Mouse (Mus musculus) megakaryocyte, embryonic 14.5 days (primary cell): ENCODE results near the gene Gm10447. TPM values are rescaled to one million over a fixed set of nuclear protein-coding genes. Genes with fewer than 3 reads are reported as not detected.

Source experiments
- H3K27me3 ChIP-seq: replicated peaks from 2 replicates; pipeline ENCODE3; 2012; ENCODE audit warnings: inconsistent platforms
- H3K36me3 ChIP-seq: replicated peaks from 2 replicates; pipeline ENCODE3; 2012; ENCODE audit warnings: low read length, inconsistent platforms, mixed read lengths
- H3K4me1 ChIP-seq: 2 replicates; pipeline ENCODE4 v1.6.1; 2012; ENCODE audit warnings: inconsistent platforms
- H3K4me3 ChIP-seq: replicated peaks from 2 replicates; pipeline ENCODE3; 2012; ENCODE audit warnings: moderate library complexity, mild to moderate bottlenecking, inconsistent platforms
- H3K9me3 ChIP-seq: 2 replicates; pipeline ENCODE4 v1.6.1; 2012; ENCODE audit warnings: inconsistent platforms
- FLI1 ChIP-seq: IDR thresholded peaks from 2 replicates; pipeline ENCODE4 v1.6.1; 2012; ENCODE audit warnings: low read length, inconsistent platforms, mixed read lengths
- GATA1 ChIP-seq: IDR thresholded peaks from 3 replicates; pipeline ENCODE4 v1.6.1; 2012; ENCODE audit warnings: mixed read lengths, low read length, inconsistent platforms, borderline replicate concordance
- polyA plus RNA-seq: library from polyadenylated mRNA; stranded (reverse); fragments of >175 nt; gene quantifications from 2 replicates; pipeline ENCODE4 v1.2.3, GENCODE M21; 2012; ENCODE audit warnings: low replicate concordance; ENCODE audit not compliant: insufficient read depth

The Gm10447 gene
- polyA plus RNA-seq, 1 experiment, result not detected

DNA sequence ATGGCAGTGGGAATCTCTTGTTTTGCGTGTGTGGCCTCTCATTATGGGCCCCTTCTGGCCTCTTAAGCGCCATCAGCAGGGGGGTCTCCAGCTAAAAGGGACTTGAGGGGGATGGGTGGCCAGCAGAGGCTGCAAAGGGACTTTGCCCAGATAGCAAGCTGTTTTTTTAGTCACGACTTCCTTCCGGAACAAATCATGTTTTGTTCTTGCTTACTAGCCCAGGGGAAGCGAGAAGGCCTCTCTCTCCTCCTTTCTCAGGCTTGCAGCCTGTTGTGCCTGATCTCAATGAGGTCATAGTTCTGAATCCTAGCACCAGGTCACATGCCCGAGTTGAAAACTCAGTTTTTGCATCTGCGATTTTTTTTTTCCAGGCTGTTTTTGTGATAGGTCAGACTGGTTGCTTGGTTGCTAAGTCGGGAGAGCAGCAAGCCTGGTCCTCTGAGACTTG lies 35.1 kb upstream of the Gm10447 start:
- H3K4me3 ChIP-seq, result no peak overlapping the region
- H3K4me1 ChIP-seq, result peaks cover 42% of the 10 kb centered on the region
- TF ChIP-seq GATA1 (no peak), FLI1 (no peak)
- no peaks in the 10 kb centered on the region for H3K36me3 ChIP-seq
- no peaks in the 10 kb centered on the region; the same call in 1 of the 2 replicates for H3K9me3 ChIP-seq
- peaks cover 21% of the 10 kb centered on the region for H3K27me3 ChIP-seq

DNA sequence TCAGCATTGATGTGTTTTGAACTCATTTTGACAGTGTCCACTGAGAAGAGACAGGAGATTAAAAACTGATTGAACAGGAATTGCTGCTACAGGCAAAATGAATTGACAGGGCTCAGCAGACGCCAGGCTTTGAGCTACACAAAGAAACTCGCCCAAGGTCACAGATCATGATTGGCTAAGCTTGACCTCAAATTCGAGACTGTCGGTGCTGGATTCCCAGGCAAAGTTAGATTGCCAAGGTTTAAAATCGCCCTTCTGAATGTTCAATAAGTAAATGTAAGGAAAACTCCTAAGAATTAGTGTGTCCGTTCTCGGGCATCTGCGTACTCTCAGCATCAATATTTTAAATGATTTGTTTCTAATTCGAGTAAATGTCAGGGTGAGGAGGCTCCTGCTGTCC lies 32.5 kb upstream of the Gm10447 start:
- TF ChIP-seq GATA1 (no peak), FLI1 (no peak)
- peaks cover 45% of the 10 kb centered on the region for H3K4me1 ChIP-seq
- peaks cover 24% of the 10 kb centered on the region for H3K27me3 ChIP-seq
- peaks cover 7% of the 10 kb centered on the region; the same call in 1 of the 2 replicates for H3K9me3 ChIP-seq
- H3K4me3 ChIP-seq, result no peak overlapping the region
- no peaks in the 10 kb centered on the region for H3K36me3 ChIP-seq

DNA sequence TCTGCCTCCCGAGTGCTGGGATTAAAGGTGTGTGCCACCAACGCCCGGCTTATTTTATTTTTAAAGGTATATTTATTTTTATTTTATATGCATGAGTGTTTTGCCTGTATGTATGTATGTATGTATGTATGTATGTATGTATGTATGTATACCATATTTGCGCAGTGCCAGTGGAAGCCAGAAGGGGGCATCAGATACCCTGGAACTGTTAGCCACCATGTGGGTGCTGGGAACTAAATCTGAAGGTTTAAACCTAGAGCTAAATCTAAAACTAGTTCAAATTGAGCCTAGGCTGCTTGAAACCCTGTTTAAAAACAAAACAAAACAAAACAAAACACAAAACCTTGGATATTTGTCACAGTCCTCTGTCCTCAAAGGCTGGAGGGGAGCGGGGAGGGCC lies 32.1 kb upstream of the Gm10447 start:
- H3K27me3 ChIP-seq, result peaks cover 24% of the 10 kb centered on the region
- H3K4me3 ChIP-seq, result no peak overlapping the region
- H3K36me3 ChIP-seq, result no peaks in the 10 kb centered on the region
- no peak for TF ChIP-seq GATA1
- no peak for TF ChIP-seq FLI1
- peaks cover 45% of the 10 kb centered on the region for H3K4me1 ChIP-seq
- H3K9me3 ChIP-seq, result peaks cover 7% of the 10 kb centered on the region; the same call in 1 of the 2 replicates

GRCm38 (mm10) chr11:53486822-53487594 lies 30.1 kb upstream of the Gm10447 start:
- Histone ChIP-seq H3K4me1 (peaks cover 40% of the 10 kb centered on the region), H3K4me3 (peak overlapping the region; percentile 80), H3K27me3 (peaks cover 27% of the 10 kb centered on the region), H3K36me3 (no peaks in the 10 kb centered on the region), H3K9me3 (peaks cover 7% of the 10 kb centered on the region; the same call in 1 of the 2 replicates)
- TF ChIP-seq FLI1 (no peak), GATA1 (no peak)

- TF ChIP-seq GATA1 (no peak), FLI1 (no peak)
- peaks cover 38% of the 10 kb centered on the region for H3K4me1 ChIP-seq
- no peak overlapping the region for H3K4me3 ChIP-seq
- H3K36me3 ChIP-seq, result no peaks in the 10 kb centered on the region
- peaks cover 7% of the 10 kb centered on the region; the same call in 1 of the 2 replicates for H3K9me3 ChIP-seq
- peaks cover 29% of the 10 kb centered on the region for H3K27me3 ChIP-seq
Observed at GRCm38 (mm10) chr11:53486351-53486750, 29.4 kb upstream of the Gm10447 start.

GRCm38 (mm10) chr11:53485719-53486118 lies 28.8 kb upstream of the Gm10447 start:
- Histone ChIP-seq H3K9me3 (peaks cover 7% of the 10 kb centered on the region; the same call in 1 of the 2 replicates), H3K4me1 (peaks cover 45% of the 10 kb centered on the region), H3K27me3 (peaks cover 32% of the 10 kb centered on the region), H3K4me3 (no peak overlapping the region), H3K36me3 (no peaks in the 10 kb centered on the region)
- TF ChIP-seq GATA1 (no peak), FLI1 (no peak)

DNA sequence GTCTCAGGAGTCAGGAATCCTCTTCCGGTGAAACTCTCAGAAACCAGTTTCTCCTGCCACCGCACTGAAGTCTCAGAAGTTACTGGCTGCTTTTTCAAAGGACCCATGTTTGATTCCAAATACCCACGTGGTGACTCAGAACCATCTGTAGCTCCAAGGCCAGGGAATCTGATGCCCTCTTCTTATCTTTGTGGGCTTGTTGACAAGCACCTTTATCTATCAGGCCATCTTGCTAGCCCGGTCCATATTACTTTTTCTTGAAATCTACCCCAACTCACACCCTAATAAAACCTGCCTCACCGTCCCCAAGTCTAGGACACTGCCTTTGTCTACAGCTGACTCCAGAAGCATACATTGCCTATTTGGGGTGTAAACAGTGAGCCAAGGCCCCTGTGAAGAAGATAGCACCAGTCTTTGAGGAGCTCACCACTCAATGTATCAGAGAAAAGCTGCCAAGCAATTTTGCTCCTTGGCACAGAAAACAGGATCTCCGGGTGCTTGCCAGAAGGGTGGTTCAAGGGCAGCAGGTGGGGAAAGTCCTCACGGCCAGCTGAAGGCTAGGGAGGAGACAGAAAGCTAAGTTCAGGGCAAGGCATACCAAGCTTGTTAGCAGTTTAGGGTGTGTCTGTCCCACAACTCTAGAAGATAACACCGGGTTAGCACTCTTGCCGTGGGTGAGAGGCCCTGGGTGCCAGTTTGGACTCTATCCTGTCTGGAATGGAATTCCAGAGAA lies 26.4 kb upstream of the Gm10447 start:
- Histone ChIP-seq H3K9me3 (peaks cover 14% of the 10 kb centered on the region), H3K36me3 (no peaks in the 10 kb centered on the region), H3K4me1 (peaks cover 58% of the 10 kb centered on the region), H3K4me3 (no peak overlapping the region), H3K27me3 (peaks cover 54% of the 10 kb centered on the region)
- TF ChIP-seq GATA1 (no peak), FLI1 (no peak)

- no peaks in the 10 kb centered on the region for H3K36me3 ChIP-seq
- H3K9me3 ChIP-seq, result peaks cover 20% of the 10 kb centered on the region
- TF ChIP-seq GATA1 (no peak), FLI1 (no peak)
- no peak overlapping the region for H3K4me3 ChIP-seq
- peaks cover 41% of the 10 kb centered on the region for H3K4me1 ChIP-seq
- peaks cover 52% of the 10 kb centered on the region for H3K27me3 ChIP-seq
Observed at GRCm38 (mm10) chr11:53481088-53481730, 24.3 kb upstream of the Gm10447 start.

- no peak for TF ChIP-seq GATA1
- TF ChIP-seq FLI1, result no peak
- Histone ChIP-seq H3K9me3 (peaks cover 13% of the 10 kb centered on the region), H3K4me3 (peak within 1 kb of the TSS; percentile 89), H3K4me1 (peaks cover 49% of the 10 kb centered on the region), H3K27me3 (peaks cover 62% of the 10 kb centered on the region), H3K36me3 (no peaks in the 10 kb centered on the region)
Observed at GRCm38 (mm10) chr11:53479783-53480301, 22.9 kb upstream of the Gm10447 start, which contains the start of the genes Gm9945 and Sowaha. Gene Gm9945, plus strand, starts transcription at chr11:53480166. Gene Sowaha, minus strand, starts transcription at chr11:53480274.
